Mouse (Mus musculus) lung, adult 2 months (tissue): ENCODE data around the gene Cdkl1.

Experiments
- CTCF ChIP-seq: fragments of 200-500 bp; IDR thresholded peaks from 2 replicates; pipeline ENCODE4 v1.5.1; 2011; ENCODE audit warnings: mild to moderate bottlenecking, low read length, control low read depth; ENCODE audit not compliant: insufficient read depth
- POLR2A ChIP-seq: fragments of 200-500 bp; IDR thresholded peaks from 2 replicates; pipeline ENCODE4 v1.6.1; 2011; ENCODE audit warnings: low read depth, mild to moderate bottlenecking, control low read depth, low read length, borderline replicate concordance; ENCODE audit errors: extremely low read depth

GRCm38 (mm10) chr12:69741965-69742364 lies 49.1 kb downstream of the Cdkl1 start:
- no peak for TF ChIP-seq CTCF
- TF ChIP-seq POLR2A, result no peak
